Mouse (Mus musculus): ENCODE measurements at regions not wholly inside any gene's neighbourhood (a gene's known extent, or its start where the extent isn't known, plus 50 kb on each side); places are given as distances from the start of the nearest gene placed in this dataset.
A peak's percentile ranks its signal among the peaks of the same experiment; 100 is the strongest.

- no peak for ATAC-seq
Observed at GRCm38 (mm10) chr9:84673327-84673726, 639.2 kb upstream of the Gm11114 start.

GRCm38 (mm10) chr9:84678416-84678815, 634.2 kb upstream of the Gm11114 start:
- ATAC-seq: no peak

GRCm38 (mm10) chr9:84718615-84719191, 593.9 kb upstream of the Gm11114 start:
- no peak for ATAC-seq

- ATAC-seq: no peak
Observed at GRCm38 (mm10) chr9:84719396-84719795, 593.2 kb upstream of the Gm11114 start.

- ATAC-seq: no peak
Observed at GRCm38 (mm10) chr9:84720454-84720853, 592.1 kb upstream of the Gm11114 start.

- no peak for ATAC-seq
Observed at GRCm38 (mm10) chr9:84739266-84739665, 573.3 kb upstream of the Gm11114 start.

- no peak for ATAC-seq
Observed at GRCm38 (mm10) chr9:84740336-84740735, 572.2 kb upstream of the Gm11114 start.

- ATAC-seq: no peak
Observed at GRCm38 (mm10) chr9:84754332-84754731, 558.2 kb upstream of the Gm11114 start.

- ATAC-seq: no peak
Observed at GRCm38 (mm10) chr9:84754828-84755227, 557.7 kb upstream of the Gm11114 start.

GRCm38 (mm10) chr9:84774348-84774747, 538.2 kb upstream of the Gm11114 start:
- no peak for ATAC-seq

GRCm38 (mm10) chr9:84775190-84775589, 537.4 kb upstream of the Gm11114 start:
- peak; percentile 56 for ATAC-seq

GRCm38 (mm10) chr9:84779125-84779524, 533.4 kb upstream of the Gm11114 start:
- no peak for ATAC-seq

GRCm38 (mm10) chr9:84825768-84826167, 486.8 kb upstream of the Gm11114 start:
- ATAC-seq: no peak

- ATAC-seq: no peak
Observed at GRCm38 (mm10) chr9:84828934-84829333, 483.6 kb upstream of the Gm11114 start.

- ATAC-seq: no peak
Observed at GRCm38 (mm10) chr9:84830639-84831038, 481.9 kb upstream of the Gm11114 start.

GRCm38 (mm10) chr9:84837498-84837897, 475.1 kb upstream of the Gm11114 start:
- no peak for ATAC-seq

- ATAC-seq: no peak
Observed at GRCm38 (mm10) chr9:84844021-84844420, 468.6 kb upstream of the Gm11114 start.

- ATAC-seq: no peak
Observed at GRCm38 (mm10) chr9:84861600-84861999, 451.0 kb upstream of the Gm11114 start.

GRCm38 (mm10) chr9:84863431-84863830, 449.1 kb upstream of the Gm11114 start:
- no peak for ATAC-seq

- no peak for ATAC-seq
Observed at GRCm38 (mm10) chr9:84894148-84894547, 418.4 kb upstream of the Gm11114 start.

- no peak for ATAC-seq
Observed at GRCm38 (mm10) chr9:84896073-84896472, 416.5 kb upstream of the Gm11114 start.

- no peak for ATAC-seq
Observed at GRCm38 (mm10) chr9:84900643-84901042, 411.9 kb upstream of the Gm11114 start.

- ATAC-seq: no peak
Observed at GRCm38 (mm10) chr9:84906244-84906643, 406.3 kb upstream of the Gm11114 start.

GRCm38 (mm10) chr9:84913321-84913720, 399.3 kb upstream of the Gm11114 start:
- ATAC-seq: no peak

GRCm38 (mm10) chr9:84922306-84922705, 390.3 kb upstream of the Gm11114 start:
- no peak for ATAC-seq

Measured in CD4-positive, CD25-positive, alpha-beta regulatory T cell, adult 4 months (primary cell).